Mouse (Mus musculus) MEL-GATA-1-ER (cell line): ENCODE results near the gene Mxd1.

ENCODE experiments used
- DNase-seq: peaks from one replicate; pipeline ENCODE4 v3.0.0-alpha.2; 2012; ENCODE audit warnings: low read depth; ENCODE audit errors: extremely low read depth

Mxd1 gene

DNA sequence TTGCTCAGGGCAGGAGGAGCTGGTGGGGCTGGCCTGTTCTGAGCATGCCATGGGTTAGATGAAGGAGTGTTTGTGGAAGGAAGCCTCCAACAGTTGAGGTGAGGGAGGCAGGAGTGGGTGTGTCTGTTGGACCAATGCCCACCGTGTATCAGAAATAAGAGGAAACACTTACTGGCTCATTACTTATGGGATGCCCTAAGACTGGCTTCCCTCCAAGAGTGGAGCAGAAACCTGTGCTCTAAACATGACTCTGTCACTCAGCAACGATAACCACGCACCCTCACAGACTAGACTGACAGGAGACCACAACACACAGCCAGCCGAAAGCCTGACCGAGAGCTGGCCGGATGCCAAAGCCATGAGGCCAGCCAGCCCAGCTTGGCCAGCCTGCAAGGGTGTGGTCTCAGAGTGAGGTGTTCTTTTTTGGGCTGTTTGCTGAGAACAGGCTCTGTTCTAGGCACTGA, 69.0 kb downstream of the Mxd1 start:
- peak; percentile 96 for DNase-seq

DNA sequence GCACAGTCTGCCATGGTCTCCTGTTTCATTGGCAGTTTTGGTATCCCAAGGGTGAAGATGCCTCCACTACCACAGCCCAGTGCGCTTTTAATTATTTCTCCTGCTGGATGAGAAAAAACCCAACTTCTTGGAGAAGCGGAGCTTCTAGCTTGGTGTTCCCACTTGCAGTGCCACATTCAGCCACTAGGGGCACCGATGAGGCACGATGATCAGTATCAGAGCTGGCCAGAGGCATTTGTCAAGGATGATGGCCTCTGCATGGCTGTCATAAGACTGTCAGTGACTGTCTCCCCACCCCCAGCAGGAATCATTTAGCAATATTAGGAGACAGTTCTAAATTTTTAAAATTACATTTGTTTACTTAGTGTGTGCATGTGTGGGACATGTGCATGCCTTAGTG, 69.8 kb downstream of the Mxd1 start:
- peak; percentile 56 for DNase-seq

DNA sequence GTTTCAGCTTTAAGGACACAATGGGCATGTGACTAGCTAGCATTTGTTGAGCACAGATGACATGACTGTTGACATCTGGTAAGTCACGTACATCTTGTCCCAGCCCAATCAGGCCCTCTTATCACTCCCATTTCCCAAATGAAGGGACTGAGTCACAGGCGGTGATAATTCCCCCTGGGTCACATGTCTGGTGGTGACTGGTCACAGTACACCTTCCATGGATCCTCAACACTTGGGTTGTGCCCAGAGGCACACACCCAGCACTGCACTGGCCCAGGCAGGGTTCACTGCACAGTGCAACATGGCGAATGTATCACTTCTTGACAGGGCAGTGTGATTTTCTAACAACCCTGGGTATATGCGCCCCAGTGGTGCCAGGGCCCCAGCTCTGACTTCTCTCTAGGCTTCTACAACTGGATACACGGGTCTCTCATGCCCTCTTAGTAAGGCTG, 70.2 kb downstream of the Mxd1 start:
- peak; percentile 16 for DNase-seq
